Mouse (Mus musculus): Measurements from ENCODE around the gene Cnnm1. TPM values are rescaled to one million over a fixed set of nuclear protein-coding genes. Genes with fewer than 3 reads are reported as not detected.
A peak's percentile ranks its signal among the peaks of the same experiment; 100 is the strongest.

The Cnnm1 gene
- polyA plus RNA-seq, 1 experiment = not detected

GRCm38 (mm10) chr19:43521362-43521761 lies 81.1 kb downstream of the Cnnm1 start:
- Histone ChIP-seq H3K36me3 (ENCODE audit: control insufficient read depth, insufficient read depth) (peaks cover 7% of the 10 kb centered on the region), H3ac (ENCODE audit: control insufficient read depth, insufficient read length) (no peak overlapping the region), H3K4me2 (ENCODE audit: low read depth) (peak overlapping the region; percentile 89), H3K27me3 (ENCODE audit: control insufficient read depth, insufficient read depth, insufficient read length) (no peaks in the 10 kb centered on the region), H3K4me3 (peak overlapping the region; percentile 62), H3K79me2 (ENCODE audit: control insufficient read depth, insufficient read depth) (peaks cover 75% of the 10 kb centered on the region)
- no peak for TF ChIP-seq REST (IDR thresholded peaks at IDR 0.05; ENCODE audit: insufficient read depth, insufficient read length)
- no peak for TF ChIP-seq POLR2AphosphoS2 (IDR thresholded peaks at IDR 0.05; ENCODE audit: insufficient read length, low read depth)
- no peak for TF ChIP-seq MYOG (IDR thresholded peaks at IDR 0.05; ENCODE audit: control insufficient read depth in 1 of 3, insufficient read depth in 1 of 3, insufficient read length in 2 of 3, low read depth in 2 of 3)
- no peak for TF ChIP-seq SRF (IDR thresholded peaks at IDR 0.05; ENCODE audit: control insufficient read depth, insufficient read length, low read depth)
- no peak for TF ChIP-seq TCF12 (IDR thresholded peaks at IDR 0.05; ENCODE audit: insufficient read depth, poor library complexity, severe bottlenecking)
- no peak for TF ChIP-seq MYOD1 (IDR thresholded peaks at IDR 0.05; ENCODE audit: control insufficient read depth in 1 of 3, insufficient read length in 2 of 3, low read depth in 2 of 3)
- TF ChIP-seq CEBPB (IDR thresholded peaks at IDR 0.05; ENCODE audit: insufficient read depth, poor library complexity, severe bottlenecking) = no peak
- no peak for TF ChIP-seq POLR2A (IDR thresholded peaks at IDR 0.05; ENCODE audit: insufficient read length, low read depth)
- TF ChIP-seq USF1 (IDR thresholded peaks at IDR 0.05; ENCODE audit: low read depth) = no peak
- TF ChIP-seq MAX (IDR thresholded peaks at IDR 0.05; ENCODE audit: low read depth) = no peak
- no peak for TF ChIP-seq TCF3 (IDR thresholded peaks at IDR 0.05; ENCODE audit: insufficient read length, low read depth)
- no peak for TF ChIP-seq E2F4 (IDR thresholded peaks at IDR 0.05; ENCODE audit: insufficient read depth)

- Histone ChIP-seq H3K27me3 (ENCODE audit: control insufficient read depth, insufficient read depth, insufficient read length) (no peaks in the 10 kb centered on the region), H3K4me3 (peak overlapping the region; percentile 62), H3K36me3 (ENCODE audit: control insufficient read depth, insufficient read depth) (peaks cover 5% of the 10 kb centered on the region), H3ac (ENCODE audit: control insufficient read depth, insufficient read length) (no peak overlapping the region), H3K79me2 (ENCODE audit: control insufficient read depth, insufficient read depth) (peaks cover 69% of the 10 kb centered on the region), H3K4me2 (ENCODE audit: low read depth) (peak overlapping the region; percentile 89)
- no peak for TF ChIP-seq REST (IDR thresholded peaks at IDR 0.05; ENCODE audit: insufficient read depth, insufficient read length)
- no peak for TF ChIP-seq MAX (IDR thresholded peaks at IDR 0.05; ENCODE audit: low read depth)
- no peak for TF ChIP-seq SRF (IDR thresholded peaks at IDR 0.05; ENCODE audit: control insufficient read depth, insufficient read length, low read depth)
- no peak for TF ChIP-seq POLR2AphosphoS2 (IDR thresholded peaks at IDR 0.05; ENCODE audit: insufficient read length, low read depth)
- TF ChIP-seq USF1 (IDR thresholded peaks at IDR 0.05; ENCODE audit: low read depth) = no peak
These were observed 81.8 kb downstream of the Cnnm1 start for GRCm38 (mm10) chr19:43521996-43522395.

DNA sequence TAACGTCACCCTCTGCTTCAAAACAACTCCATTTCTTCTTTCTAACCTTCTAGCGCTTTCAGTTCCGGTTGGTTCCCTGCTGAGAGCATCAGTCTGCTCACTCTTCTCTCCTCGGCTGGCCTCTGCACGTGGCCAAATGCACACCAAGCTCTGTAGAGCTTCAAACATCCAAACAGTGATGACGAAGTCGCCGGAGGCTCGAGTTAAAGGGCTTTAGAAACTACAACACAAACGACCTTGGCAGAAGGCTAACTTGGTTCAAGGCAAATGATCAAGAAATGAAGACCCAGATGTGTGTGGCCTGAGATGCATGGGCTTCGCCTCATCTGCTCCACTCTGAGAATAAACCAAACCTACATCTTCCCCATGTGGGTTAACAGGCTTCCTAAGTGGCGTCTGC lies 83.3 kb downstream of the Cnnm1 start:
- Histone ChIP-seq H3K27me3 (ENCODE audit: control insufficient read depth, insufficient read depth, insufficient read length) (no peaks in the 10 kb centered on the region), H3K79me2 (ENCODE audit: control insufficient read depth, insufficient read depth) (peaks cover 54% of the 10 kb centered on the region), H3K4me2 (ENCODE audit: low read depth) (peak overlapping the region; percentile 68), H3K36me3 (ENCODE audit: control insufficient read depth, insufficient read depth) (no peaks in the 10 kb centered on the region), H3K4me3 (peak overlapping the region; percentile 62), H3ac (ENCODE audit: control insufficient read depth, insufficient read length) (peak overlapping the region; percentile 68)
- TF ChIP-seq MAX (IDR thresholded peaks at IDR 0.05; ENCODE audit: low read depth) (no peak), USF1 (IDR thresholded peaks at IDR 0.05; ENCODE audit: low read depth) (peak; percentile 65)

GRCm38 (mm10) chr19:43524187-43525103 lies 84.2 kb downstream of the Cnnm1 start, which contains the start of gene Got1:
Gene Got1 (minus strand): TSS chr19:43524605.
- Histone ChIP-seq H3K27me3 (ENCODE audit: control insufficient read depth, insufficient read depth, insufficient read length) (no peaks in the 10 kb centered on the region), H3K79me2 (ENCODE audit: control insufficient read depth, insufficient read depth) (peaks cover 45% of the 10 kb centered on the region), H3ac (ENCODE audit: control insufficient read depth, insufficient read length) (peak within 1 kb of the TSS; percentile 68)

GRCm38 (mm10) chr19:43525104-43525482 lies 84.9 kb downstream of the Cnnm1 start:
- Histone ChIP-seq H3K36me3 (ENCODE audit: control insufficient read depth, insufficient read depth) (no peaks in the 10 kb centered on the region), H3K4me3 (peak overlapping the region; percentile 62), H3K4me2 (ENCODE audit: low read depth) (peak overlapping the region; percentile 88), H3K27me3 (ENCODE audit: control insufficient read depth, insufficient read depth, insufficient read length) (no peaks in the 10 kb centered on the region), H3K79me2 (ENCODE audit: control insufficient read depth, insufficient read depth) (peaks cover 39% of the 10 kb centered on the region), H3ac (ENCODE audit: control insufficient read depth, insufficient read length) (peak overlapping the region; percentile 68)
- TF ChIP-seq MYOD1 (IDR thresholded peaks at IDR 0.05; ENCODE audit: control insufficient read depth in 1 of 3, insufficient read length in 2 of 3, low read depth in 2 of 3) (peak; percentile 69 to 76 (median 71)), TCF3 (IDR thresholded peaks at IDR 0.05; ENCODE audit: insufficient read length, low read depth) (no peak), TCF12 (IDR thresholded peaks at IDR 0.05; ENCODE audit: insufficient read depth, poor library complexity, severe bottlenecking) (peak; percentile 17), MYOG (IDR thresholded peaks at IDR 0.05; ENCODE audit: control insufficient read depth in 1 of 3, insufficient read depth in 1 of 3, insufficient read length in 2 of 3, low read depth in 2 of 3) (peak in 2 of 3 experiments; percentile 30 to 60), REST (IDR thresholded peaks at IDR 0.05; ENCODE audit: insufficient read depth, insufficient read length) (no peak), CEBPB (IDR thresholded peaks at IDR 0.05; ENCODE audit: insufficient read depth, poor library complexity, severe bottlenecking) (no peak)

More at GRCm38 (mm10) chr19:43524187-43525103, 84.2 kb downstream of the Cnnm1 start, which contains the start of gene Got1:
- TF ChIP-seq POLR2A (IDR thresholded peaks at IDR 0.05; ENCODE audit: insufficient read length, low read depth) (peak; percentile 94), E2F4 (IDR thresholded peaks at IDR 0.05; ENCODE audit: insufficient read depth) (peak; percentile 58), POLR2AphosphoS2 (IDR thresholded peaks at IDR 0.05; ENCODE audit: insufficient read length, low read depth) (peak; percentile 97), MYOD1 (IDR thresholded peaks at IDR 0.05; ENCODE audit: control insufficient read depth in 1 of 3, insufficient read length in 2 of 3, low read depth in 2 of 3) (no peak), MYOG (IDR thresholded peaks at IDR 0.05; ENCODE audit: control insufficient read depth in 1 of 3, insufficient read depth in 1 of 3, insufficient read length in 2 of 3, low read depth in 2 of 3) (no peak), TCF3 (IDR thresholded peaks at IDR 0.05; ENCODE audit: insufficient read length, low read depth) (no peak), CEBPB (IDR thresholded peaks at IDR 0.05; ENCODE audit: insufficient read depth, poor library complexity, severe bottlenecking) (peak; percentile 96)
- Histone ChIP-seq H3K36me3 (ENCODE audit: control insufficient read depth, insufficient read depth) (no peaks in the 10 kb centered on the region), H3K4me2 (ENCODE audit: low read depth) (peak within 1 kb of the TSS; percentile 88), H3K4me3 (peak within 1 kb of the TSS; percentile 62)
